8 mouse cellular contexts compared by ENCODE assay signal in the genomic region with DNA sequence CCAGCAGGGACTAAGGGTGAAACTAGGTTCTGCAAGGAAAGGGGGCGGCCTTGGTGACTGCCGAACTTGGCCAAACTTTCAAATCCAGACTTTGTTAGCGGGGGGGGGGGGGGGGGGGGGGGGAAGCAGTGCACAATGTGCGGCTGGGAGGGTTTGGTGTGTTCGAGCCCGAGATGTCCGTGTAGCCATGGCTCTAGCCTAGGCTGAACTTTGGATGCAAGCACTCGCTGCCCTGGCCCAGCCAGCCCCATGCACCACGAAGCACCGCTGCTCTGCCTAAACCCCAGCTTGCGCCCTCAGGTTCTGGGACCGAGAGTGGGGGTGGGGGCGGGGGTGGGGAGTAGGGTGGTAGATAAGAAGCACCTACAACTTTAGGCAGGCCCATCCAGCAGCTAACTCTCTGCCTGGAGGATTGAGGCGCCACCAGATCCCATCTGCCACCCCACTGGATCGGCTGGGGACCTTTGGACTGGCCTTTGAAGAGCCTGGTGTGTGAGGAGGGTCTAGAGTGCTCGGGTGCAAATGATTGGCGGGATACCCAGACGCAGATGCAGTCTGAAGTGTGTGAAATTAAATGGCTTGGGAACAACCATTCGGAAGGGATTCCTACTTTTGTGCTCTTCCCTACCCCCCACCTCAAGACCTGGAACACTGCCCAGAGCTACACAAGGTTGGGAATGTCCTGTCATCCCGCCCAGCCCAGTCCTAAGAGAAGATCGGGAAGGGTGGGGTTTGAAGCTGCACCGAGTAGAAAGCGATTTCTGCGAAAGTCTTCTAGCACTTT. TPM values are rescaled to one million over a fixed set of nuclear protein-coding genes. Genes with fewer than 3 reads are reported as not detected.
DNase-seq lines count a peak whose midpoint lies in the region; ATAC-seq and TF ChIP-seq lines count a peak whose summit lies in the region.

No protein-coding gene starts in this region.

- no peak for TF ChIP-seq CTCF in heart, adult 2 months (IDR thresholded peaks at IDR 0.05)
- no peak for TF ChIP-seq CTCF in lung, embryonic 14.5 days (IDR thresholded peaks at IDR 0.05; ENCODE audit: low read depth)
- TF ChIP-seq CTCF in stomach, postnatal 0 days (IDR thresholded peaks at IDR 0.05; ENCODE audit: low read depth) = no peak

- 2% methylated on average over 24 of the region's 24 CpGs for WGBS in heart, adult 2 months
- WGBS in lung, embryonic 14.5 days = 2% methylated on average over 19 of the region's 24 CpGs
- WGBS in stomach, postnatal 0 days = 4% methylated on average over 20 of the region's 24 CpGs

- TF ChIP-seq EP300 in heart, adult 2 months (IDR thresholded peaks at IDR 0.05; ENCODE audit: insufficient read depth, low read depth, low read length) = peak; percentile 56; the same call in 1 of the 2 replicates
- no peak for TF ChIP-seq EP300 in stomach, postnatal 0 days (optimal IDR thresholded peaks at IDR 0.05)

- DNase-seq in cerebellum, adult 18-20 months = peak; percentile 20 to 31
- no peak for DNase-seq in cerebellum, adult 11-12 months
- DNase-seq in cerebellum, postnatal 14 days = peak; percentile 67 to 81
- peak; percentile 79 to 82 for DNase-seq in heart, adult 2 months
- peak; percentile 79 for DNase-seq in kidney, adult 18-20 months
- peak; percentile 84 for DNase-seq in lung, embryonic 14.5 days
- DNase-seq in stomach, postnatal 0 days (ENCODE audit: low spot score) = no peak
- DNase-seq in frontal cortex, adult 2 months (ENCODE audit: extremely low spot score in 1 of 2, low spot score in 1 of 2) = no peak

- H3K9ac ChIP-seq in heart, adult 2 months (ENCODE audit: low read depth, low read length) = peak overlapping the region; percentile 95
- H3K9ac ChIP-seq in lung, embryonic 14.5 days = peak overlapping the region; percentile 83
- H3K9ac ChIP-seq in stomach, postnatal 0 days (ENCODE audit: low read length) = peak overlapping the region; percentile 76

- peak; percentile 66 for ATAC-seq in lung, embryonic 14.5 days (ENCODE audit: insufficient read depth)
- ATAC-seq in stomach, postnatal 0 days (ENCODE audit: low FRiP score, low TSS enrichment) = peak; percentile 51

- TF ChIP-seq POLR2A in heart, adult 2 months (IDR thresholded peaks at IDR 0.05; ENCODE audit: insufficient read depth, low read depth, low read length) = peak; percentile 56; the same call in 1 of the 2 replicates

- peaks cover 2% of the 10 kb centered on the region for H3K36me3 ChIP-seq in heart, adult 2 months (ENCODE audit: control insufficient read depth, insufficient read depth, low read length)
- H3K36me3 ChIP-seq in lung, embryonic 14.5 days (ENCODE audit: insufficient read depth) = no peaks in the 10 kb centered on the region
- no peaks in the 10 kb centered on the region for H3K36me3 ChIP-seq in stomach, postnatal 0 days (ENCODE audit: control insufficient read depth, insufficient read depth, low read length)

- peaks cover 12% of the 10 kb centered on the region for H3K4me1 ChIP-seq in heart, adult 2 months (ENCODE audit: control insufficient read depth, insufficient read depth, low read length)
- H3K4me1 ChIP-seq in lung, embryonic 14.5 days (ENCODE audit: insufficient read depth) = peaks cover 44% of the 10 kb centered on the region
- peaks cover 14% of the 10 kb centered on the region for H3K4me1 ChIP-seq in stomach, postnatal 0 days (replicated peaks; ENCODE audit: control insufficient read depth, insufficient read depth)

- H3K9me3 ChIP-seq in lung, embryonic 14.5 days (ENCODE audit: low read depth, low read length) = no peaks in the 10 kb centered on the region
- H3K9me3 ChIP-seq in stomach, postnatal 0 days (ENCODE audit: control insufficient read depth, low read length) = no peaks in the 10 kb centered on the region

- H3K79me2 ChIP-seq in heart, adult 2 months (replicated peaks; ENCODE audit: control insufficient read depth, insufficient read depth, low read length) = no peaks in the 10 kb centered on the region

- H3K4me2 ChIP-seq in lung, embryonic 14.5 days = peak overlapping the region; percentile 92
- H3K4me2 ChIP-seq in stomach, postnatal 0 days (replicated peaks; ENCODE audit: low read depth) = peak overlapping the region; percentile 92

- peak overlapping the region; percentile 96 for H3K27ac ChIP-seq in heart, adult 2 months
- peak overlapping the region; percentile 79 for H3K27ac ChIP-seq in lung, embryonic 14.5 days (ENCODE audit: low read depth)
- peak overlapping the region; percentile 89 for H3K27ac ChIP-seq in stomach, postnatal 0 days (replicated peaks)

- no peaks in the 10 kb centered on the region for H3K27me3 ChIP-seq in heart, adult 2 months (ENCODE audit: control insufficient read depth, insufficient read depth, low read length)
- H3K27me3 ChIP-seq in lung, embryonic 14.5 days (ENCODE audit: insufficient read depth, low read length) = no peaks in the 10 kb centered on the region
- H3K27me3 ChIP-seq in stomach, postnatal 0 days (ENCODE audit: control insufficient read depth, insufficient read depth, low read length) = no peaks in the 10 kb centered on the region

- peak overlapping the region; percentile 69 for H3K4me3 ChIP-seq in heart, adult 2 months
- H3K4me3 ChIP-seq in lung, embryonic 14.5 days (ENCODE audit: low read depth, low read length) = peak overlapping the region; percentile 62
- peak overlapping the region; percentile 64 for H3K4me3 ChIP-seq in stomach, postnatal 0 days (ENCODE audit: low read depth, low read length)

- intact Hi-C loops in heart, adult 2 months (cut with DNase I) = loop anchor here (1.0 to 2.0 kb wide), 2 partner anchors 27 to 36 kb away; no protein-coding TSS in a partner anchor

RNA-seq across cellular contexts. Expression of gene Rin3, which starts 0.8 kb away (rescaled TPM):
- total RNA-seq in heart, adult 2 months (2021) = 10 to 100 TPM; 14.7 to 25.3 TPM
- 6.1 and 10.3 TPM in 2 replicates for polyA plus RNA-seq in heart, adult 2 months (2012; rRNA removed)
- 14.3 and 15.4 TPM in 2 replicates for polyA plus RNA-seq in lung, embryonic 14.5 days (2014; fragmentation: Nextera tagmentation; extraction: Ambion mirVana)
- 2.9 and 3.0 TPM in 2 replicates for polyA plus RNA-seq in stomach, postnatal 0 days (2015; fragmentation: Nextera tagmentation; extraction: Ambion mirVana)
- polyA plus RNA-seq in frontal cortex, adult 2 months (2012; rRNA removed) = 1.5 and 1.7 TPM in 2 replicates

Comparison
In these comparisons a context has a peak if more than half of its experiments do, and no peak if none do; other contexts are left out.
1. DNase-seq: peak in cerebellum, adult 18-20 months (2 of 2), cerebellum, postnatal 14 days (2 of 2), heart, adult 2 months (2 of 2), kidney, adult 18-20 months (single experiment) and lung, embryonic 14.5 days (single experiment); none in cerebellum, adult 11-12 months (single experiment), stomach, postnatal 0 days (single experiment) and frontal cortex, adult 2 months (0 of 2).
2. Peak in every context shown above with its lines, with median percentiles within 50 percentile points of each other: H3K27ac ChIP-seq, H3K4me3 ChIP-seq and H3K9ac ChIP-seq.